Mouse (Mus musculus) erythroblast, embryonic 14.5 days (primary cell): Measurements from ENCODE around the gene Tspan9.

Source experiments
- GATA1 ChIP-seq: IDR thresholded peaks from 2 replicates; pipeline ENCODE4 v1.6.1; 2012; ENCODE audit warnings: low read length, inconsistent platforms, mixed read lengths
- TAL1 ChIP-seq: IDR thresholded peaks from 3 replicates; pipeline ENCODE4 v1.6.1; 2012; ENCODE audit warnings: low read length, inconsistent platforms, mixed read lengths

DNA sequence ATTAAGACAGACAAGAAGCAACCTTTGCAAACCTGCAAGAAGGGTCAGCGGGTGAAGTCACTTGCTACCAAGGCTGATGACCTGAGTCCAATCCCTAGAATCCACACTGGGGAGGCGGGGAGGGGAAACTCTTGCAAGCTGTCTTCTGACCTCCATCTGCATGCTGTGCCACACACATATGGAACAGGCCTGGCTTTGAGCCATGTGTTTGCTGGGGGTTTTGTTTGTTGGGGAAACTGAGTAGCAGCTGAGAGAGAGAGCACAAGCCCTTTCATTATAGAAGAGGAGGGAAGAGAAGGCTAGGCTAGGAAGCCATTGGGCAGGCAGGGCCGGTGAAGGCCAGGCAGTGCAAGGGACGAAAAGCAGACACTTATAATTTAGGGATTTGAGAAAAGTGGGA, 123.3 kb downstream of the Tspan9 start:
- no peak for TF ChIP-seq GATA1
- no peak for TF ChIP-seq TAL1
